Mouse (Mus musculus): ENCODE results near the gene Tmem256.

The Tmem256 gene

GRCm38 (mm10) chr11:69886907-69887635, 48.8 kb downstream of the Tmem256 start:
- DNase-seq: no peak

Data from retina, postnatal 1 day (tissue).